Mouse (Mus musculus): ENCODE measurements at regions not wholly inside any gene's neighbourhood (a gene's known extent, or its start where the extent isn't known, plus 50 kb on each side); places are given as distances from the start of the nearest gene placed in this dataset.

- Histone ChIP-seq H3K9ac (no peak overlapping the region), H3K4me2 (no peak overlapping the region), H3K9me3 (replicated peaks) (no peaks in the 10 kb centered on the region), H3K36me3 (no peaks in the 10 kb centered on the region), H3K4me1 (replicated peaks) (no peaks in the 10 kb centered on the region), H3K27ac (ENCODE audit: poor library complexity, severe bottlenecking) (no peak overlapping the region), H3K27me3 (replicated peaks) (no peaks in the 10 kb centered on the region), H3K4me3 (no peak overlapping the region)
- no peak for ATAC-seq (ENCODE audit: insufficient number of reproducible peaks, low FRiP score)
These were observed 225.6 kb downstream of the Mbnl1 start for GRCm38 (mm10) chr3:60698189-60698588.

GRCm38 (mm10) chr3:60707139-60707538, 234.5 kb downstream of the Mbnl1 start:
- no peak for ATAC-seq (ENCODE audit: insufficient number of reproducible peaks, low FRiP score)
- no peaks in the 10 kb centered on the region for H3K36me3 ChIP-seq
- 80% methylated on average over 4 of the region's 4 CpGs for WGBS
- H3K4me3 ChIP-seq, result no peak overlapping the region
- H3K9ac ChIP-seq, result no peak overlapping the region
- no peaks in the 10 kb centered on the region for H3K4me1 ChIP-seq (replicated peaks)
- no peaks in the 10 kb centered on the region for H3K27me3 ChIP-seq (replicated peaks)
- no peak overlapping the region for H3K27ac ChIP-seq (ENCODE audit: poor library complexity, severe bottlenecking)
- H3K4me2 ChIP-seq, result no peak overlapping the region
- H3K9me3 ChIP-seq (replicated peaks), result no peaks in the 10 kb centered on the region

- Histone ChIP-seq H3K36me3 (no peaks in the 10 kb centered on the region), H3K9ac (no peak overlapping the region), H3K4me3 (no peak overlapping the region), H3K4me1 (replicated peaks) (no peaks in the 10 kb centered on the region), H3K27me3 (replicated peaks) (no peaks in the 10 kb centered on the region), H3K27ac (ENCODE audit: poor library complexity, severe bottlenecking) (no peak overlapping the region), H3K9me3 (replicated peaks) (no peaks in the 10 kb centered on the region), H3K4me2 (no peak overlapping the region)
- WGBS, result 80% methylated on average over 4 of the region's 4 CpGs
- no peak for ATAC-seq (ENCODE audit: insufficient number of reproducible peaks, low FRiP score)
These were observed 240.3 kb downstream of the Mbnl1 start for GRCm38 (mm10) chr3:60712896-60713295.

GRCm38 (mm10) chr3:60720322-60720721, 247.7 kb downstream of the Mbnl1 start:
- no peak overlapping the region for H3K4me2 ChIP-seq
- H3K4me1 ChIP-seq (replicated peaks), result no peaks in the 10 kb centered on the region
- no peak overlapping the region for H3K4me3 ChIP-seq
- H3K9me3 ChIP-seq (replicated peaks), result no peaks in the 10 kb centered on the region
- no peaks in the 10 kb centered on the region for H3K27me3 ChIP-seq (replicated peaks)
- H3K36me3 ChIP-seq, result no peaks in the 10 kb centered on the region
- no peak overlapping the region for H3K9ac ChIP-seq
- H3K27ac ChIP-seq (ENCODE audit: poor library complexity, severe bottlenecking), result no peak overlapping the region
- ATAC-seq (ENCODE audit: insufficient number of reproducible peaks, low FRiP score), result no peak

- no peaks in the 10 kb centered on the region for H3K36me3 ChIP-seq
- 84% methylated on average over 1 of the region's 1 CpGs for WGBS
These were observed 258.7 kb downstream of the Mbnl1 start for GRCm38 (mm10) chr3:60731331-60731730.

GRCm38 (mm10) chr3:60740543-60741294, 261.9 kb upstream of the P2ry1 start:
- H3K4me2 ChIP-seq, result no peak overlapping the region
- no peak overlapping the region for H3K9ac ChIP-seq
- H3K4me1 ChIP-seq (replicated peaks), result no peaks in the 10 kb centered on the region
- H3K27ac ChIP-seq (ENCODE audit: poor library complexity, severe bottlenecking), result no peak overlapping the region
- ATAC-seq (ENCODE audit: insufficient number of reproducible peaks, low FRiP score), result no peak
- no peaks in the 10 kb centered on the region for H3K36me3 ChIP-seq
- H3K27me3 ChIP-seq (replicated peaks), result no peaks in the 10 kb centered on the region
- no peaks in the 10 kb centered on the region for H3K9me3 ChIP-seq (replicated peaks)
- H3K4me3 ChIP-seq, result no peak overlapping the region

More at GRCm38 (mm10) chr3:60731331-60731730, 258.7 kb downstream of the Mbnl1 start:
- H3K9me3 ChIP-seq (replicated peaks), result 0 out of 2 replicates have a peak, but pooled peaks cover 2% of the 10 kb centered on the region
- no peak for ATAC-seq (ENCODE audit: insufficient number of reproducible peaks, low FRiP score)
- no peak overlapping the region for H3K4me2 ChIP-seq
- H3K4me3 ChIP-seq, result no peak overlapping the region
- no peak overlapping the region for H3K9ac ChIP-seq
- no peak overlapping the region for H3K27ac ChIP-seq (ENCODE audit: poor library complexity, severe bottlenecking)
- H3K4me1 ChIP-seq (replicated peaks), result no peaks in the 10 kb centered on the region
- no peaks in the 10 kb centered on the region for H3K27me3 ChIP-seq (replicated peaks)

- no peaks in the 10 kb centered on the region for H3K9me3 ChIP-seq (replicated peaks)
These were observed 261.2 kb upstream of the P2ry1 start for GRCm38 (mm10) chr3:60741379-60741778.

GRCm38 (mm10) chr3:60742232-60742631, 260.4 kb upstream of the P2ry1 start:
- no peak overlapping the region for H3K4me3 ChIP-seq
- no peak overlapping the region for H3K27ac ChIP-seq (ENCODE audit: poor library complexity, severe bottlenecking)
- H3K4me2 ChIP-seq, result no peak overlapping the region
- no peaks in the 10 kb centered on the region for H3K36me3 ChIP-seq
- H3K9ac ChIP-seq, result no peak overlapping the region
- WGBS, result 69% methylated on average over 2 of the region's 2 CpGs
- no peaks in the 10 kb centered on the region for H3K9me3 ChIP-seq (replicated peaks)
- H3K4me1 ChIP-seq (replicated peaks), result no peaks in the 10 kb centered on the region
- ATAC-seq (ENCODE audit: insufficient number of reproducible peaks, low FRiP score), result no peak
- no peaks in the 10 kb centered on the region for H3K27me3 ChIP-seq (replicated peaks)

More at GRCm38 (mm10) chr3:60741379-60741778, 261.2 kb upstream of the P2ry1 start:
- Histone ChIP-seq H3K36me3 (no peaks in the 10 kb centered on the region), H3K27me3 (replicated peaks) (no peaks in the 10 kb centered on the region), H3K4me3 (no peak overlapping the region), H3K4me1 (replicated peaks) (no peaks in the 10 kb centered on the region), H3K4me2 (no peak overlapping the region), H3K9ac (no peak overlapping the region), H3K27ac (ENCODE audit: poor library complexity, severe bottlenecking) (no peak overlapping the region)
- ATAC-seq (ENCODE audit: insufficient number of reproducible peaks, low FRiP score), result no peak
- 70% methylated on average over 5 of the region's 5 CpGs for WGBS

- Histone ChIP-seq H3K9ac (no peak overlapping the region), H3K4me3 (no peak overlapping the region), H3K36me3 (no peaks in the 10 kb centered on the region), H3K27me3 (replicated peaks) (no peaks in the 10 kb centered on the region), H3K9me3 (replicated peaks) (no peaks in the 10 kb centered on the region), H3K4me1 (replicated peaks) (no peaks in the 10 kb centered on the region), H3K27ac (ENCODE audit: poor library complexity, severe bottlenecking) (no peak overlapping the region), H3K4me2 (no peak overlapping the region)
- ATAC-seq (ENCODE audit: insufficient number of reproducible peaks, low FRiP score), result no peak
- 84% methylated on average over 1 of the region's 1 CpGs for WGBS
These were observed 257.5 kb upstream of the P2ry1 start for GRCm38 (mm10) chr3:60745075-60745474.

GRCm38 (mm10) chr3:60758568-60758967, 244.0 kb upstream of the P2ry1 start:
- ATAC-seq (ENCODE audit: insufficient number of reproducible peaks, low FRiP score), result no peak

GRCm38 (mm10) chr3:60759046-60759445, 243.5 kb upstream of the P2ry1 start:
- no peaks in the 10 kb centered on the region for H3K9me3 ChIP-seq (replicated peaks)
- no peak overlapping the region for H3K27ac ChIP-seq (ENCODE audit: poor library complexity, severe bottlenecking)
- no peak for ATAC-seq (ENCODE audit: insufficient number of reproducible peaks, low FRiP score)
- H3K4me3 ChIP-seq, result no peak overlapping the region
- no peak overlapping the region for H3K4me2 ChIP-seq
- H3K27me3 ChIP-seq (replicated peaks), result no peaks in the 10 kb centered on the region
- H3K36me3 ChIP-seq, result no peaks in the 10 kb centered on the region
- no peaks in the 10 kb centered on the region for H3K4me1 ChIP-seq (replicated peaks)
- H3K9ac ChIP-seq, result no peak overlapping the region

More at GRCm38 (mm10) chr3:60758568-60758967, 244.0 kb upstream of the P2ry1 start:
- no peak overlapping the region for H3K9ac ChIP-seq
- H3K4me3 ChIP-seq, result no peak overlapping the region
- H3K4me2 ChIP-seq, result no peak overlapping the region
- no peak overlapping the region for H3K27ac ChIP-seq (ENCODE audit: poor library complexity, severe bottlenecking)
- WGBS, result 79% methylated on average over 2 of the region's 2 CpGs
- no peaks in the 10 kb centered on the region for H3K36me3 ChIP-seq
- H3K27me3 ChIP-seq (replicated peaks), result no peaks in the 10 kb centered on the region
- H3K9me3 ChIP-seq (replicated peaks), result no peaks in the 10 kb centered on the region
- H3K4me1 ChIP-seq (replicated peaks), result no peaks in the 10 kb centered on the region

- Histone ChIP-seq H3K4me2 (no peak overlapping the region), H3K4me1 (replicated peaks) (no peaks in the 10 kb centered on the region), H3K9ac (no peak overlapping the region), H3K4me3 (no peak overlapping the region), H3K9me3 (replicated peaks) (no peaks in the 10 kb centered on the region), H3K27me3 (replicated peaks) (no peaks in the 10 kb centered on the region), H3K27ac (ENCODE audit: poor library complexity, severe bottlenecking) (no peak overlapping the region), H3K36me3 (no peaks in the 10 kb centered on the region)
- WGBS, result 64% methylated on average over 4 of the region's 4 CpGs
- no peak for ATAC-seq (ENCODE audit: insufficient number of reproducible peaks, low FRiP score)
These were observed 239.7 kb upstream of the P2ry1 start for GRCm38 (mm10) chr3:60762874-60763273.

Data from heart, embryonic 12.5 days (tissue).